ENCODE assay signal across 8 mouse cellular contexts in genomic region chr13:113224105-113224504, GRCm38 (mm10). TPM values are rescaled to one million over a fixed set of nuclear protein-coding genes. Genes with fewer than 3 reads are reported as not detected.
DNase-seq lines count a peak whose midpoint lies in the region; ATAC-seq and TF ChIP-seq lines count a peak whose summit lies in the region.
"Had no signal": no experiment of that assay in that cellular context is flagged by ENCODE, and none has a peak within 500 bp of the region (broad histone marks: within the 10 kb centered on the region; RNA-seq: fewer than 3 reads in every experiment).

No protein-coding gene starts in this region.

- no peak for ATAC-seq in kidney, embryonic 15.5 days (replicated peaks; ENCODE audit: low FRiP score)
- no peak for ATAC-seq in liver, postnatal 0 days

- no peak for TF ChIP-seq CTCF in lung, adult 2 months (IDR thresholded peaks at IDR 0.05; ENCODE audit: insufficient read depth, low read length)
- TF ChIP-seq CTCF in liver, postnatal 0 days (IDR thresholded peaks at IDR 0.05; ENCODE audit: low read depth): no peak

- peak overlapping the region; percentile 30; the same call in 1 of the 2 replicates for H3K4me2 ChIP-seq in kidney, embryonic 15.5 days
- no peak overlapping the region for H3K4me2 ChIP-seq in liver, postnatal 0 days (ENCODE audit: low read depth, low read length)

- 38% methylated on average over 2 of the region's 2 CpGs for WGBS in kidney, embryonic 15.5 days
- WGBS in lung, adult 2 months: 18% methylated on average over 2 of the region's 2 CpGs
- 28% methylated on average over 2 of the region's 2 CpGs for WGBS in liver, postnatal 0 days (ENCODE audit: insufficient replicate concordance)

- no peak for TF ChIP-seq EP300 in liver, postnatal 0 days (IDR thresholded peaks at IDR 0.05; ENCODE audit: low read depth)

- H3K36me3 ChIP-seq in kidney, embryonic 15.5 days: no peaks in the 10 kb centered on the region
- H3K36me3 ChIP-seq in liver, postnatal 0 days (replicated peaks; ENCODE audit: insufficient read depth, low read length): no peaks in the 10 kb centered on the region

- H3K4me3 ChIP-seq in kidney, embryonic 15.5 days (replicated peaks): 0 out of 2 replicates have a peak overlapping the region, but pooled peaks have one; percentile 9
- H3K4me3 ChIP-seq in lung, adult 2 months (replicated peaks; ENCODE audit: extremely low read depth, low read depth, low read length): no peak overlapping the region
- no peak overlapping the region for H3K4me3 ChIP-seq in liver, postnatal 0 days (ENCODE audit: low read depth, low read length)

- no peaks in the 10 kb centered on the region for H3K27me3 ChIP-seq in kidney, embryonic 15.5 days
- H3K27me3 ChIP-seq in liver, postnatal 0 days (ENCODE audit: insufficient read depth, low read length): no peaks in the 10 kb centered on the region

- DNase-seq in R1 (ENCODE audit: low read depth, low spot score): peak; percentile 99
- peak; percentile 83 for DNase-seq in adrenal gland, postnatal 14 days
- DNase-seq in heart, adult 8-10 months (ENCODE audit: low spot score): peak; percentile 85
- peak; percentile 39 for DNase-seq in lung, adult 2 months
- peak; percentile 66 for DNase-seq in right cerebral cortex, postnatal 10 days (ENCODE audit: low spot score in 2 of 2)
- DNase-seq in liver, postnatal 0 days: no peak

- H3K9ac ChIP-seq in kidney, embryonic 15.5 days: no peak overlapping the region
- no peak overlapping the region for H3K9ac ChIP-seq in liver, postnatal 0 days (replicated peaks)
- H3K9ac ChIP-seq: liver, embryonic 14.5 days had no signal

- no peaks in the 10 kb centered on the region for H3K9me3 ChIP-seq in kidney, embryonic 15.5 days (replicated peaks)
- no peaks in the 10 kb centered on the region for H3K9me3 ChIP-seq in liver, postnatal 0 days (ENCODE audit: low read length)

- 0 out of 2 replicates have a peak overlapping the region, but pooled peaks have one; percentile 30 for H3K27ac ChIP-seq in kidney, embryonic 15.5 days
- no peak overlapping the region for H3K27ac ChIP-seq in liver, postnatal 0 days (ENCODE audit: low read depth)
- H3K27ac ChIP-seq: liver, embryonic 14.5 days had no signal

- TF ChIP-seq POLR2A in lung, adult 2 months (IDR thresholded peaks at IDR 0.05; ENCODE audit: borderline replicate concordance, extremely low read depth, low read depth, low read length): no peak

- H3K4me1 ChIP-seq in kidney, embryonic 15.5 days: peaks cover 8% of the 10 kb centered on the region; the same call in 1 of the 2 replicates
- H3K4me1 ChIP-seq in lung, adult 2 months (ENCODE audit: control insufficient read depth, insufficient read depth, low read length): peaks cover 2% of the 10 kb centered on the region; the same call in 1 of the 2 replicates
- H3K4me1 ChIP-seq in liver, postnatal 0 days (ENCODE audit: insufficient read depth): no peaks in the 10 kb centered on the region

RNA-seq across cellular contexts. Expression of gene Gzmk, which starts 1.6 kb away (rescaled TPM):
- not detected in 2 replicates for total RNA-seq in adrenal gland, postnatal 14 days (2021)
- total RNA-seq in heart, adult 8-10 months (2022): not detected
- polyA plus RNA-seq in kidney, embryonic 15.5 days (2015; fragmentation: Nextera tagmentation; extraction: Ambion mirVana): not detected in 2 replicates
- polyA plus RNA-seq in lung, adult 2 months (2012; rRNA removed): 0.11 TPM in 1 of 2 replicates, not detected in the other
- polyA plus RNA-seq in liver, postnatal 0 days (2015; fragmentation: Nextera tagmentation; extraction: Ambion mirVana): not detected in 2 replicates
- polyA plus RNA-seq: liver, embryonic 14.5 days had no signal

RNA-seq across cellular contexts. Expression of gene Esm1, which starts 14.6 kb away (rescaled TPM):
- 4.4 and 7.3 TPM in 2 replicates for total RNA-seq in adrenal gland, postnatal 14 days (2021)
- total RNA-seq in heart, adult 8-10 months (2022): 1 to 10 TPM in 1 of 4 experiments, under 1 TPM in 3; 0.44 to 1.3 (median 0.59) TPM
- 7.9 and 8.1 TPM in 2 replicates for polyA plus RNA-seq in kidney, embryonic 15.5 days (2015; fragmentation: Nextera tagmentation; extraction: Ambion mirVana)
- 5.7 and 12.2 TPM in 2 replicates for polyA plus RNA-seq in lung, adult 2 months (2012; rRNA removed)
- polyA plus RNA-seq in liver, postnatal 0 days (2015; fragmentation: Nextera tagmentation; extraction: Ambion mirVana): 0.90 and 1.2 TPM in 2 replicates
